Mouse (Mus musculus) intestine, embryonic 14.5 days (tissue): Measurements from ENCODE around the gene Arhgap42. TPM values are rescaled to one million over a fixed set of nuclear protein-coding genes. Genes with fewer than 3 reads are reported as not detected.
A peak's percentile ranks its signal among the peaks of the same experiment; 100 is the strongest.

Source experiments
- ATAC-seq: fragments of 200-750 bp; cut with Nextera tagmentation; replicated peaks from 2 replicates; pipeline ENCODE4 v1.8.0; 2017; ENCODE audit warnings: low read depth, moderate number of reproducible peaks, moderate TSS enrichment, moderate library complexity; ENCODE audit not compliant: low FRiP score, low TSS enrichment
- DNase-seq: peaks from one replicate; pipeline ENCODE4 v3.0.0-alpha.2; 2018; ENCODE audit warnings: low spot score
- H3K27ac ChIP-seq: fragments of 300-500 bp; sonication (generic); 2 replicates; pipeline ENCODE4 v1.5.1; 2014; ENCODE audit warnings: low read depth, mild to moderate bottlenecking, control low read depth
- H3K27me3 ChIP-seq: fragments of 300-500 bp; sonication (generic); replicated peaks from 2 replicates; pipeline ENCODE4 v1.6.1; 2014; ENCODE audit warnings: low read length, control low read depth; ENCODE audit not compliant: control insufficient read depth, insufficient read depth
- H3K36me3 ChIP-seq: fragments of 300-500 bp; sonication (generic); 2 replicates; pipeline ENCODE4 v1.6.1; 2014; ENCODE audit warnings: low read length, control low read depth; ENCODE audit not compliant: control insufficient read depth, insufficient read depth
- H3K4me1 ChIP-seq: fragments of 300-500 bp; sonication (generic); replicated peaks from 2 replicates; pipeline ENCODE4 v1.6.1; 2014; ENCODE audit warnings: low read length, control low read depth, mixed read lengths; ENCODE audit not compliant: control insufficient read depth, insufficient read depth
- H3K4me2 ChIP-seq: fragments of 300-500 bp; sonication (generic); 2 replicates; pipeline ENCODE4 v1.6.1; 2014; ENCODE audit warnings: low read length
- H3K4me3 ChIP-seq: fragments of 300-500 bp; sonication (generic); 2 replicates; pipeline ENCODE4 v1.5.1; 2014; ENCODE audit warnings: low read depth, low read length, control low read depth, mixed read lengths
- H3K9ac ChIP-seq: fragments of 300-500 bp; sonication (generic); 2 replicates; pipeline ENCODE4 v1.6.1; 2014; ENCODE audit warnings: mild to moderate bottlenecking, low read length
- H3K9me3 ChIP-seq: fragments of 300-500 bp; sonication (generic); 2 replicates; pipeline ENCODE4 v1.6.1; 2016; ENCODE audit warnings: low read length, control low read depth; ENCODE audit not compliant: control insufficient read depth
- WGBS: fragments of 180-500 bp; shearing (Covaris S2); extraction: QIAGEN DNeasy Blood & Tissue Kit; methylation state at CpG from one replicate; pipeline ENCODE4 v1.1.7; 2014; 5-methylcytosine and 5-hydroxymethylcytosine counted together
- polyA plus RNA-seq: library from polyadenylated mRNA; unstranded; fragments of >200 nt; fragmentation: Nextera tagmentation; extraction: Ambion mirVana; gene quantifications from 2 replicates; pipeline ENCODE4 v1.2.1, GENCODE M21; 2014

Gene Arhgap42
- polyA plus RNA-seq, 1 experiment from 2014 or later: 39.4 TPM

GRCm38 (mm10) chr9:9174206-9174605 lies 64.7 kb downstream of the Arhgap42 start:
- Histone ChIP-seq H3K9me3 (no peaks in the 10 kb centered on the region), H3K36me3 (no peaks in the 10 kb centered on the region), H3K4me1 (peaks cover 3% of the 10 kb centered on the region; the same call in 1 of the 2 replicates), H3K4me2 (no peak overlapping the region), H3K27ac (no peak overlapping the region), H3K4me3 (no peak overlapping the region), H3K9ac (no peak overlapping the region), H3K27me3 (no peaks in the 10 kb centered on the region)
- DNase-seq (no peak), ATAC-seq (no peak)
- WGBS: 81% methylated on average over 5 of the region's 5 CpGs

DNA sequence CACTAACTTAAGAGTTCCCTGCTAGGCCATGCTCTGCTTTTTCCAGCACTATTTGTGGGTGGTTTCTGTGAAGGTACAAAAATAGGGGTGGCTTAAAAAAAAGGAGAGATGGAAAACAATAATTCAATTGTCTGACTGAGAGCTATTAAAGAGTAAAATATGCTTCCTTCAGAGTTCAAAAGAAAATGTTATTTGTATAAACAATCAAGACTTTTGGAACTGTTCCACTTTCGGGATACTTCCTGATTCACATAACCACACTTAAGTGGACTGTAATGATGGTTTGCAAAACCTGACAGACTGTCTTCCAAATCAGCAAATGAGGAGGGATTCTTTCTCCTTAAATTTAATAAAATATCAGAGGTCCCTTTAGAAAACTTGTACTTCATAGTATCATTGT lies 65.8 kb downstream of the Arhgap42 start:
- 29% methylated on average over 1 of the region's 1 CpGs for WGBS
- ATAC-seq (no peak), DNase-seq (no peak)
- H3K9ac ChIP-seq: no peak overlapping the region
- no peak overlapping the region for H3K4me2 ChIP-seq
- no peak overlapping the region for H3K27ac ChIP-seq
- no peak overlapping the region for H3K4me3 ChIP-seq
- H3K9me3 ChIP-seq: no peaks in the 10 kb centered on the region
- H3K36me3 ChIP-seq: no peaks in the 10 kb centered on the region
- no peaks in the 10 kb centered on the region for H3K27me3 ChIP-seq
- peaks cover 3% of the 10 kb centered on the region; the same call in 1 of the 2 replicates for H3K4me1 ChIP-seq

GRCm38 (mm10) chr9:9171146-9171816 lies 67.6 kb downstream of the Arhgap42 start:
- H3K9ac ChIP-seq: no peak overlapping the region
- ATAC-seq (0 out of 2 replicates have a peak, but pooled peaks have one; percentile 23), DNase-seq (no peak)
- WGBS: 65% methylated on average over 5 of the region's 5 CpGs
- no peaks in the 10 kb centered on the region for H3K27me3 ChIP-seq
- no peaks in the 10 kb centered on the region for H3K9me3 ChIP-seq
- H3K4me2 ChIP-seq: no peak overlapping the region
- no peaks in the 10 kb centered on the region for H3K36me3 ChIP-seq
- no peak overlapping the region for H3K4me3 ChIP-seq
- H3K4me1 ChIP-seq: peaks cover 3% of the 10 kb centered on the region; the same call in 1 of the 2 replicates
- H3K27ac ChIP-seq: peak overlapping the region; percentile 35; the same call in 1 of the 2 replicates

- DNase-seq (no peak), ATAC-seq (no peak)
- H3K9ac ChIP-seq: no peak overlapping the region
- no peaks in the 10 kb centered on the region for H3K4me1 ChIP-seq
- no peak overlapping the region for H3K4me2 ChIP-seq
- H3K27ac ChIP-seq: no peak overlapping the region
- no peaks in the 10 kb centered on the region for H3K9me3 ChIP-seq
- WGBS: 77% methylated on average over 4 of the region's 4 CpGs
- H3K4me3 ChIP-seq: no peak overlapping the region
- H3K27me3 ChIP-seq: no peaks in the 10 kb centered on the region
- H3K36me3 ChIP-seq: no peaks in the 10 kb centered on the region
Observed at GRCm38 (mm10) chr9:9165641-9166063, 73.2 kb downstream of the Arhgap42 start.

- 48% methylated on average over 3 of the region's 3 CpGs for WGBS
- Histone ChIP-seq H3K4me1 (0 out of 2 replicates have a peak, but pooled peaks cover 3% of the 10 kb centered on the region), H3K4me2 (no peak overlapping the region), H3K36me3 (no peaks in the 10 kb centered on the region), H3K9me3 (no peaks in the 10 kb centered on the region), H3K9ac (no peak overlapping the region), H3K27me3 (no peaks in the 10 kb centered on the region), H3K27ac (no peak overlapping the region), H3K4me3 (no peak overlapping the region)
- DNase-seq (no peak), ATAC-seq (no peak)
Observed at GRCm38 (mm10) chr9:9160736-9161135, 78.2 kb downstream of the Arhgap42 start.

DNA sequence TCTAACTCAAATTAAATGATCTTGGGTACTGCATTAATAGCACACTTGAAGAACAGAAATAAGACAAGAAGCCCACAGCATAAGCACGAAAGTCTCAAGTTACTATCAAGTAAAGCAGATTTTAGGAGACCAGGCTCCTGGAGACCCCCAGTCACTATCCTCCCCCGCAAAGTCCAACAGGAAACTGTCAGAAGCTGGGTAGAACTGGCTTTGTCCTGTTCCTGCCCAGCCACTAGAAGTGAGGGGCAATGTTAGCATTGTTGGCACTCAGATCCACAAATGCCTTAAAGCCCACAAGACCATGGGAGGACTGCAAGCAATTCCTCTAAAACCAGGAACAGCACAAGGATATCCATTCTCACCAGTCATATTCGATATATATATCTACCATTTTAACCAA lies 80.7 kb downstream of the Arhgap42 start:
- ATAC-seq: no peak
- no peak for DNase-seq
- H3K27me3 ChIP-seq: no peaks in the 10 kb centered on the region
- H3K27ac ChIP-seq: no peak overlapping the region
- H3K4me3 ChIP-seq: no peak overlapping the region
- no peak overlapping the region for H3K4me2 ChIP-seq
- H3K4me1 ChIP-seq: 0 out of 2 replicates have a peak, but pooled peaks cover 3% of the 10 kb centered on the region
- no peak overlapping the region for H3K9ac ChIP-seq
- H3K9me3 ChIP-seq: no peaks in the 10 kb centered on the region
- 84% methylated on average over 3 of the region's 3 CpGs for WGBS
- 0 out of 2 replicates have a peak, but pooled peaks cover 2% of the 10 kb centered on the region for H3K36me3 ChIP-seq

DNA sequence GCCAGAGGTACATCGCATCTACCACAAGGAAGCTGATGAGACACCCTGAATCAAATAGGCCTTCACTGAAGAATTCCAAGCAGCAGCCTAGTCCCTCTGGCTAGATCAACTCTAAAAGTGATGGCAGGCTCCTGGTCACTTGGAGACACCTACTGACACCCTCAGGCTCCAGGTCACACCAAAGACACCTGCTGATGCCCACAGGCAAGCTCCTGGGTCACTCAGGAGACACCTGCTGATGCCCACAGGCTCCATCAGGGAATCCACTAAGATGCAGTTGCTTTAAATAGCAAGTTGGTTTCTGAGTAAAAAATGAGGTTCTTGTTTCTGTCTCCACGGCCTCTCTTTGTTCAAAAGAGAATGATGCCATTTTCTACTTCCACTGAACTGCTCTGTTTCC lies 81.5 kb downstream of the Arhgap42 start:
- H3K4me2 ChIP-seq: no peak overlapping the region
- 0 out of 2 replicates have a peak, but pooled peaks cover 3% of the 10 kb centered on the region for H3K4me1 ChIP-seq
- H3K4me3 ChIP-seq: no peak overlapping the region
- no peak overlapping the region for H3K9ac ChIP-seq
- 0 out of 2 replicates have a peak, but pooled peaks cover 2% of the 10 kb centered on the region for H3K36me3 ChIP-seq
- no peaks in the 10 kb centered on the region for H3K27me3 ChIP-seq
- no peak overlapping the region for H3K27ac ChIP-seq
- ATAC-seq (no peak), DNase-seq (no peak)
- no peaks in the 10 kb centered on the region for H3K9me3 ChIP-seq
- 74% methylated on average over 2 of the region's 2 CpGs for WGBS

DNA sequence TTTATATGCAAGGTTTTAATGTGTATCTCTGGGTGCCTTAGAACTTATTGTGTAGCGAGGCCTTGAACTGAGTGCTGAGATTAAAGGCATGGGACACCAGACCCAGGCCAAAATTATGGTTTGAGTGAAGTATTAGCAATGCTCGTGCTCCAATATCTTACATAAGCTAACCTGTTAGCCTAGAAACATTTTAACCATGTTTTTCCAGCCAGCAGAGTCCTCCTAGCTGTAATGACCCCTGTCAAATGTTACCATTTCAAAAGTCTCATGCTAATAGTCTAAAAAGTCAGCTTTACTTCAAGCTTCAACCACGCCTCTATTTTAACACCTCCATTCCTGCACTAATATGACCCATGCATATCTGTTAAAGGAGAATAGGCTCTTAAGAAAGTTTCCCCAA lies 84.3 kb downstream of the Arhgap42 start:
- no peak overlapping the region for H3K4me3 ChIP-seq
- DNase-seq (no peak), ATAC-seq (no peak)
- H3K9me3 ChIP-seq: no peaks in the 10 kb centered on the region
- no peak overlapping the region for H3K9ac ChIP-seq
- no peaks in the 10 kb centered on the region for H3K27me3 ChIP-seq
- H3K27ac ChIP-seq: no peak overlapping the region
- 0 out of 2 replicates have a peak, but pooled peaks cover 3% of the 10 kb centered on the region for H3K4me1 ChIP-seq
- 90% methylated on average over 3 of the region's 3 CpGs for WGBS
- H3K36me3 ChIP-seq: 0 out of 2 replicates have a peak, but pooled peaks cover 2% of the 10 kb centered on the region
- no peak overlapping the region for H3K4me2 ChIP-seq
